Mouse (Mus musculus) urinary bladder, postnatal 10 days (tissue): ENCODE data around the gene Arhgap9.

Experiments used
- DNase-seq: peaks from one replicate; pipeline ENCODE4 v3.0.0; 2022; ENCODE audit warnings: low spot score

Arhgap9 gene

GRCm38 (mm10) chr10:127346173-127346572 lies 24.4 kb downstream of the Arhgap9 start:
- no peak for DNase-seq

GRCm38 (mm10) chr10:127348957-127349356 lies 27.2 kb downstream of the Arhgap9 start:
- no peak for DNase-seq

DNA sequence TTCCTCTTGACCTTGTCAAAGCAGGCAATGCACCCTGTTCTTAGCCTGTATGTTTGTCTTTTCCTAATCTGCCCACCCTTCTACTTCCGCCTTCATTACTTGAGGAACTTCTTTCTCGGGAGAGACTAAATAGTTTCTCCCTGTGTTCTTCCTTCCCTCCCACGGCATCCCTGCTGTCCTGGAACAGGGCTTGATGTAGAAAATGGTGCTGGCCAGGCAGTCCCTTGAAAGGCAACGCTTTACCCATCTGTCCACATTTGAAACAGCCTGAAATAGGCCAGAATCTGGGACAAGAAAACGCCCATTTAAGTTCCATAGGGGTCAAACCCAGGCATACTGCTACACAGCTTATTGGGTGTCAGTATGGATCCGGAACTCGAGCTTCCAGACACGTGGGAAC lies 28.0 kb downstream of the Arhgap9 start:
- DNase-seq = no peak

GRCm38 (mm10) chr10:127350594-127351284 lies 29.0 kb downstream of the Arhgap9 start:
- DNase-seq = no peak

DNA sequence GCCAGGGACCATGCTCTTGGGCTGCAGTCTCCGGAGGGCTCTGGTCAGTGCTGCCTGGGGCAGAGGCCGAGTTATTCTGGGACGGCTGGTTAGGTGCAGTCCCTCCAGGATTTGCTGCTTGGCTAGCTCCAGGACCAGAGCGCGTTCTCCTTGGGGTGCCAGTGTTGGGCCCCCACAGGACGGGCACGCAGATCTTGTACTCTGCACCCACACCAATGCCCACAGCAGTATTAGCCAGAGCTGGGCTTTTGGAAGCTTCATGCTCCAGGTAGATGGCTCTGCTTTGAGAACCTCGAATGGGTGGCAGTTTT lies 29.5 kb downstream of the Arhgap9 start:
- no peak for DNase-seq

- DNase-seq = no peak
These were observed 30.0 kb downstream of the Arhgap9 start for GRCm38 (mm10) chr10:127351719-127352118.

DNA sequence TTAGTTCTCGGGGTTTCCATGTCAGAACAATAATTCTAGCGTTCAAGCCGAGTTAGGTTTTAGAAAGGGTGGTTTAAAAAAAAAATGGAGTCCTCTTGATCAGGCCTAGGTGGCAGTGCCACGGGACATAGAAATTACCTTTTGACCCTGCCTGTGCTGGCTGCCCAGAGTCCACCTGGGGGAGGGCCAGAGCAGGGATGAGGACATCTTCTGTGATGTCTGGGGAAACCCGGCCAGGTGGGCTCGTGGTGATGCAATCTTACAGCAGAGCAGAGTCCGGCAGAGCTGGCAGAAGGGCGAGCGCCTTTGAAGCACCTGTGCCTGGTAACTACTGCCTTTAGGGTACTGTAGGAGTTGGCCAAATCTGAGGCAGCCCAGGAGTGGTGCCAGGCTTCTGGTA lies 30.4 kb downstream of the Arhgap9 start:
- no peak for DNase-seq

DNA sequence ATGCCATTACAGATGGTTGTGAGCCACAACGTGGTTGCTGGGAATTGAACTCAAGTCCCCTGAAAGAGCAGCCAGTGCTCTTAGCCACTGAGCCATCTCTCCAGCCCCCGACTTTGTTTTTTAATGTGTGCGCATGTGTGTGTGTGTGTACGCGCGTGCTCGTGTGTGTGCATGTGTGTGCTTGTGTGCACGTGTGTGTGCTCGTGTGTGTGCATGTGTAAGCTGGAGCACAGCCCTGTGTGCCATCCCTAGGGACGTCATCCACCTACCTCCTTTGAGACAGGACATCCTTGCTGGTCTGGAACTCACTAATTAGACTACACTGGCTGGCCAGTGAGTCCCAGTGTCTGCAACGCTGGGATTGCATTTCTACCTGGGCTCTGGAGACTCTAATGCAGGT lies 31.0 kb downstream of the Arhgap9 start:
- no peak for DNase-seq

- no peak for DNase-seq
These were observed 32.4 kb downstream of the Arhgap9 start, which contains the start of gene Inhbe for GRCm38 (mm10) chr10:127353909-127354895. TSS of gene Inhbe (minus strand) at chr10:127354411.

DNA sequence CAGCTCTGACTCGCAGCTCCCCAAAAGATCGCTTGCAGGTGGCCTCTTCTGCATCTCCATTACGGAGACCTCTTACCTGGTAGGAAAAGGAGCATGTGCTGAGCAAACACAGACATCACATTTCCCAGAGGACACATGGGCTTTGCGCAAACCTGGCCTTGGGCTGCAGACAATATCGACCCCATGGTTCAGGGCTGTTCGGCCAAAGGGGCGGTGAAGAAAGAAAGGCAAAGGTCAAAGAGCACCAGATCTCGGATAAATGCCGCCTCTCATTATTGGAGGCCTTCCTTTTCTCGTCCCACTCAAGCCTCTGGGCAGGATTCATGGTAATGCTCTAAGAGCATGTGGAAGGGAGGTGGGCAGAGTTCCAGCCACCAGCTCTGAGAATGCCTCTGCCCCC lies 33.6 kb downstream of the Arhgap9 start:
- no peak for DNase-seq

DNA sequence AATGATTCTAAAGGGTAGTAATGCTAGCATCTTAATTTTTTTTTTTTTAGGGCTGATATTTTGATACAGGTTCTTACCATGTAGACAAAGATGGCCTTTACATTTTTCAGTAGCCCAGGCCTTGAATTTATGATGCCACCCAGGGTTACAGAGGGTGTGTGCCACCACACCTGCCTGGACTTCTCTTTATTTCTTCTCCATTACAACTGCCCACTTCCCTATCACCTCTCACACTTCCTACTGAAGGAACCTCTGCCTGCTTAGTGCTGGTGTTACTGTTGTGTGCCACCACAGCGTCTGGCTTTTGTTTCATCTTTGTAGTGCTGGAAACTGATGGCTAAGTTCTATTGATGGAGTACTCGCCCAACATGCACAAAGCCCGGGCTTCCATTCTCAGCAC lies 39.0 kb downstream of the Arhgap9 start:
- DNase-seq = no peak

GRCm38 (mm10) chr10:127367116-127367515 lies 45.4 kb downstream of the Arhgap9 start:
- DNase-seq = no peak

GRCm38 (mm10) chr10:127368273-127368672 lies 46.5 kb downstream of the Arhgap9 start:
- DNase-seq = no peak

- no peak for DNase-seq
These were observed 48.4 kb downstream of the Arhgap9 start, which contains the start of gene Inhbc for GRCm38 (mm10) chr10:127369834-127370820. TSS of gene Inhbc (minus strand) at chr10:127370431.

DNA sequence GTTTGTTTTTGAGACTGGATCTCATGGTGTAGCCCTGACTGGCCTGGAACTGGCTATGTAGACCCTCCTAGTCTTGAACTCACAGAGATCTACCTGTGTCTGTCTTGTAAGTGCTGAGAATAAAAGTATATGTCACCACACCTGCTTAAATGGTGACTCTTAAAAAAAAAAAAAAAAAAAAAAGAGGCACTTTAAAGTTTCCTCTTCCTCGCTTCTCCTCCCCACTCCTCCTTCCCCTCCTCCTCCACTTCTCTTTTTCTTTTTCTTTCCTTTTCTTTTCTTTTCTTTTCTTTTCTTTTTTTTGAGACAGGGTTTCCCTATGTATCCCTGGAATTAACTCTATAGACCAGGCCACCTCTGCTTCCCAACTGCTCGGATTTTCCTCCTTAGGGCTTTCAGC lies 49.3 kb downstream of the Arhgap9 start:
- no peak for DNase-seq

DNA sequence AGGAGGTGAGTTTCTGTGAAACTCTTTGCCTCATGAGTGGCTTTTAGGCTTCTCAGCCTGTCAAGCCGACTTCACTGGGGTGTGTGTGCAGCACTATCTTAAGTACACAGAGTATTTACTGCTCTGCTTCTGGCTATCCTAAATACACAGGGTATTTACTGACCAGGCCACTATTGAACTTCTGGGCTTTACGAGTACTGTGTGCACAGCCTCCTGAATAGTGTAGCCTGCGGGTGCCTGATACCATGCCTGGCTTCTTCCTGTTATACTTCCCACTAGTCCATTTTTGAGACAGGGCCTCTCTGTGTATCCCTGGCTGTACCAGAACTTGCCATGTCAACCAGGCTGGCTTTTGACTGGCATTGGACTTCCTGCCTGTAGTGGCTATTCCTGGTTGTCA lies 55.9 kb downstream of the Arhgap9 start:
- DNase-seq = no peak
